Mouse (Mus musculus): ENCODE data around the gene Supt7l. TPM values are rescaled to one million over a fixed set of nuclear protein-coding genes. Genes with fewer than 3 reads are reported as not detected.

Supt7l gene
- polyA plus RNA-seq (2012; rRNA removed): 18.7 and 19.9 TPM in 2 replicates

GRCm38 (mm10) chr5:31527707-31528106 lies at the start of gene Supt7l:
TSS of gene Supt7l (minus strand) at chr5:31527807.

GRCm38 (mm10) chr5:31526354-31527116 lies 1.1 kb downstream of the Supt7l start, which contains the start of gene Slc4a1ap:
TSS of gene Slc4a1ap (plus strand) at chr5:31526995.

GRCm38 (mm10) chr5:31494513-31495297 lies 32.9 kb downstream of the Supt7l start, which contains the start of gene Gpn1:
TSS of gene Gpn1 (plus strand) at chr5:31494741.

GRCm38 (mm10) chr5:31485440-31485839 lies 42.2 kb downstream of the Supt7l start, which contains the start of gene 4930548H24Rik:
TSS of gene 4930548H24Rik (plus strand) at chr5:31485740.

Other genes with a start within 250 kb of the Supt7l start
- gene Ift172, start 236.7 kb downstream of the Supt7l start, polyA plus RNA-seq (2012; rRNA removed): 51.0 and 55.7 TPM in 2 replicates
- 136 and 156 TPM in 2 replicates for gene Fndc4, start 231.7 kb downstream of the Supt7l start, polyA plus RNA-seq (2012; rRNA removed)
- gene Gckr, start 230.4 kb downstream of the Supt7l start, polyA plus RNA-seq (2012; rRNA removed): 0.33 and 0.55 TPM in 2 replicates
- 80.1 and 83.1 TPM in 2 replicates for gene Zfp512, start 75.4 kb downstream of the Supt7l start, polyA plus RNA-seq (2012; rRNA removed)
- gene 4930548H24Rik, start 42.1 kb downstream of the Supt7l start, polyA plus RNA-seq (2012; rRNA removed): 0.09 and 0.11 TPM in 2 replicates
- 39.5 and 41.4 TPM in 2 replicates for gene Gpn1, start 33.1 kb downstream of the Supt7l start, polyA plus RNA-seq (2012; rRNA removed)
- gene Slc4a1ap, start 812 bp downstream of the Supt7l start, polyA plus RNA-seq (2012; rRNA removed): 22.0 and 22.4 TPM in 2 replicates
- 110 and 113 TPM in 2 replicates for gene Mrpl33, start 69.1 kb upstream of the Supt7l start, polyA plus RNA-seq (2012; rRNA removed)
- gene Rbks, start 169.8 kb upstream of the Supt7l start, polyA plus RNA-seq (2012; rRNA removed): 1.6 and 1.8 TPM in 2 replicates
- 30.0 and 33.0 TPM in 2 replicates for gene Babam2, start 169.9 kb upstream of the Supt7l start, polyA plus RNA-seq (2012; rRNA removed)